Mouse (Mus musculus) MEL (cell line): Measurements from ENCODE around the gene Gstm6. TPM values are rescaled to one million over a fixed set of nuclear protein-coding genes. Genes with fewer than 3 reads are reported as not detected.
A peak's percentile ranks its signal among the peaks of the same experiment; 100 is the strongest.
"Not testable (repeated sequence)": the region's sequence is repeated elsewhere in the genome, so short reads cannot be mapped to it uniquely, and the experiment has no call there.

Experiments
- DNase-seq: peaks from one replicate; pipeline ENCODE4 v3.0.0; 2011; ENCODE audit warnings: low read depth, low spot score
- H3K27ac ChIP-seq: 2 replicates; pipeline ENCODE4 v1.5.1; 2012; ENCODE audit warnings: low read depth, mild to moderate bottlenecking, control low read depth, low read length, moderate library complexity; ENCODE audit not compliant: control insufficient read depth
- H3K27me3 ChIP-seq, 2 experiments: fragments of 150-350 bp in 1 of 2; sonication (generic) in 1 of 2; 2 replicates each; pipeline ENCODE4 v1.6.1; 2012; ENCODE audit warnings: low read length in 2 of 2, mild to moderate bottlenecking in 2 of 2, improper control_type of control experiment in 1 of 2, moderate library complexity in 1 of 2; ENCODE audit not compliant: insufficient read depth in 2 of 2, control insufficient read depth in 1 of 2
- H3K36me3 ChIP-seq, 2 experiments: 2 replicates each; pipeline ENCODE4 v1.6.1; 2012 to 2014; ENCODE audit warnings: low read length in 2 of 2, improper control_type of control experiment in 1 of 2, inconsistent platforms in 1 of 2, mild to moderate bottlenecking in 1 of 2; ENCODE audit not compliant: insufficient read depth in 2 of 2, control insufficient read depth in 1 of 2
- H3K4me1 ChIP-seq, 2 experiments: fragments of 150-350 bp in 1 of 2; sonication (generic) in 1 of 2; 2 replicates each; pipeline ENCODE4 v1.6.1; 2012; ENCODE audit warnings: low read length in 2 of 2, improper control_type of control experiment in 1 of 2, mild to moderate bottlenecking in 1 of 2; ENCODE audit not compliant: insufficient read depth in 2 of 2, control insufficient read depth in 1 of 2
- H3K4me3 ChIP-seq, 2 experiments: fragments of 150-350 bp in 1 of 2; sonication (generic) in 1 of 2; 2 replicates each; pipeline ENCODE4 v1.5.1; 2012; ENCODE audit warnings: low read depth in 2 of 2, low read length in 2 of 2, mild to moderate bottlenecking in 2 of 2, moderate library complexity in 2 of 2, control low read depth in 1 of 2, improper control_type of control experiment in 1 of 2; ENCODE audit not compliant: control insufficient read depth in 1 of 2, insufficient read depth in 1 of 2
- H3K79me2 ChIP-seq: 2 replicates; pipeline ENCODE4 v1.6.1; 2012; ENCODE audit warnings: mild to moderate bottlenecking, low read length, moderate library complexity; ENCODE audit not compliant: control insufficient read depth, poor library complexity, insufficient read depth
- H3K9ac ChIP-seq: 2 replicates; pipeline ENCODE4 v1.6.1; 2012; ENCODE audit warnings: low read depth, mild to moderate bottlenecking, control low read depth, low read length, moderate library complexity; ENCODE audit not compliant: control insufficient read depth, poor library complexity, severe bottlenecking
- H3K9me3 ChIP-seq: fragments of 150-350 bp; sonication (generic); replicated peaks from 2 replicates; pipeline ENCODE4 v1.6.1; 2012; ENCODE audit warnings: mild to moderate bottlenecking, low read length, improper control_type of control experiment, moderate library complexity; ENCODE audit not compliant: insufficient read depth
- BHLHE40 ChIP-seq: IDR thresholded peaks from 2 replicates; pipeline ENCODE4 v1.6.1; 2012; ENCODE audit warnings: low read depth, mild to moderate bottlenecking, inconsistent platforms, low read length, improper control_type of control experiment, borderline replicate concordance
- CHD1 ChIP-seq: IDR thresholded peaks from 2 replicates; pipeline ENCODE4 v1.6.1; 2012; ENCODE audit warnings: low read depth, mild to moderate bottlenecking, inconsistent platforms, low read length, improper control_type of control experiment
- CHD2 ChIP-seq: IDR thresholded peaks from 2 replicates; pipeline ENCODE4 v1.6.1; 2011; ENCODE audit warnings: low read length, improper control_type of control experiment
- CTCF ChIP-seq, 3 experiments: IDR thresholded peaks in 2 of 3; conservative IDR thresholded peaks in 1 of 3; 2 replicates each; pipeline ENCODE4 v1.5.1; 2011 to 2012; ENCODE audit warnings: low read length in 3 of 3, low read depth in 2 of 3, mild to moderate bottlenecking in 2 of 3, improper control_type of control experiment in 1 of 3, inconsistent platforms in 1 of 3, mixed read lengths in 1 of 3, moderate library complexity in 1 of 3; ENCODE audit not compliant: control insufficient read depth in 1 of 3, insufficient read depth in 1 of 3, poor library complexity in 1 of 3, severe bottlenecking in 1 of 3
- EP300 ChIP-seq, 2 experiments: IDR thresholded peaks; 2 replicates each; pipeline ENCODE4 v1.6.1; 2011; ENCODE audit warnings: improper control_type of control experiment in 2 of 2, low read length in 2 of 2, low read depth in 1 of 2, mild to moderate bottlenecking in 1 of 2
- ETS1 ChIP-seq: IDR thresholded peaks from 2 replicates; pipeline ENCODE4 v1.6.1; 2012; ENCODE audit warnings: low read depth, mild to moderate bottlenecking, inconsistent platforms, low read length, improper control_type of control experiment, moderate library complexity
- MAFK ChIP-seq: IDR thresholded peaks from 2 replicates; pipeline ENCODE4 v1.6.1; 2011; ENCODE audit warnings: low read depth, mild to moderate bottlenecking, low read length, improper control_type of control experiment, borderline replicate concordance
- MAX ChIP-seq: IDR thresholded peaks from 2 replicates; pipeline ENCODE4 v1.6.1; 2011; ENCODE audit warnings: low read length, improper control_type of control experiment
- MYC ChIP-seq: IDR thresholded peaks from 2 replicates; pipeline ENCODE4 v1.6.1; 2011; ENCODE audit warnings: low read depth, mild to moderate bottlenecking, low read length, improper control_type of control experiment, moderate library complexity
- NELFE ChIP-seq: IDR thresholded peaks from 2 replicates; pipeline ENCODE4 v1.6.1; 2011; ENCODE audit warnings: low read depth, low read length, improper control_type of control experiment
- POLR2AphosphoS2 ChIP-seq: IDR thresholded peaks from 2 replicates; pipeline ENCODE4 v1.6.1; 2011; ENCODE audit warnings: low read length, improper control_type of control experiment
- RCOR1 ChIP-seq: IDR thresholded peaks from 2 replicates; pipeline ENCODE4 v1.6.1; 2012; ENCODE audit warnings: low read depth, mild to moderate bottlenecking, inconsistent platforms, low read length, improper control_type of control experiment
- SIN3A ChIP-seq: IDR thresholded peaks from 2 replicates; pipeline ENCODE4 v1.6.1; 2012; ENCODE audit warnings: low read length, improper control_type of control experiment, inconsistent platforms
- TAL1 ChIP-seq: IDR thresholded peaks from 2 replicates; pipeline ENCODE4 v1.6.1; 2012; ENCODE audit warnings: mild to moderate bottlenecking, inconsistent platforms, low read length, moderate library complexity, mixed read lengths
- TBP ChIP-seq: IDR thresholded peaks from 2 replicates; pipeline ENCODE4 v1.8.0; 2011; ENCODE audit warnings: low read depth, low read length, improper control_type of control experiment
- USF1 ChIP-seq: IDR thresholded peaks from 2 replicates; pipeline ENCODE4 v1.6.1; 2014; ENCODE audit warnings: low read depth, mild to moderate bottlenecking, inconsistent platforms, low read length, improper control_type of control experiment, moderate library complexity
- ZKSCAN1 ChIP-seq: IDR thresholded peaks from 2 replicates; pipeline ENCODE4 v1.6.1; 2012; ENCODE audit warnings: low read depth, mild to moderate bottlenecking, inconsistent platforms, low read length, improper control_type of control experiment, moderate library complexity
- polyA plus RNA-seq, 2 experiments: library from polyadenylated mRNA; stranded (reverse) in 1 of 2; unstranded in 1 of 2; fragments of >175 nt in 1 of 2; fragments of >200 nt in 1 of 2; gene quantifications; 2 replicates each; pipeline versions ENCODE4 v1.2.1 to v1.2.4; 2012; ENCODE audit warnings: low replicate concordance in 2 of 2, low read depth in 1 of 2; ENCODE audit not compliant: insufficient read length in 2 of 2, insufficient read depth in 1 of 2, missing spikeins in 1 of 2
- total RNA-seq: library from RNA; depleted of rRNA; stranded (reverse); fragments of 300-350 nt; gene quantifications from 2 replicates; pipeline ENCODE4 v1.2.3, GENCODE M21; 2012; rRNA removed

Gstm6 gene
- total RNA-seq (not detected in 2 replicates), polyA plus RNA-seq (under 1 TPM in 1 of 2 experiments, not detected in 1; 0.13 TPM)

GRCm38 (mm10) chr3:107943239-107943990, at the start of gene Gstm6:
TSS of gene Gstm6 (minus strand) at chr3:107943749.
- no peak within 1 kb of the TSS for H3K27ac ChIP-seq
- no peak for DNase-seq
- H3K9ac ChIP-seq = no peak within 1 kb of the TSS
- H3K9me3 ChIP-seq = no peaks in the 10 kb centered on the region
- TF ChIP-seq CTCF (IDR thresholded peaks at IDR 0.05 in 2 of 3, conservative IDR thresholded peaks at IDR 0.05 in 1 of 3; ENCODE audit: control insufficient read depth in 1 of 3, insufficient read depth in 1 of 3, low read depth in 2 of 3, low read length in 3 of 3, poor library complexity in 1 of 3, severe bottlenecking in 1 of 3) (0 out of 6 replicates have a peak, but pooled peaks of 1 of the 3 experiments have one; percentile 3), USF1 (no peak)
- no peaks in the 10 kb centered on the region for H3K79me2 ChIP-seq
- H3K4me3 ChIP-seq = no peak within 1 kb of the TSS
- H3K4me1 ChIP-seq = no peaks in the 10 kb centered on the region
- H3K27me3 ChIP-seq = no peaks in the 10 kb centered on the region; a peak in 2 of 4 replicates
- no peaks in the 10 kb centered on the region for H3K36me3 ChIP-seq

GRCm38 (mm10) chr3:107986041-107986562, 42.6 kb upstream of the Gstm6 start, which contains the start of gene Gstm2:
TSS of gene Gstm2 (minus strand) at chr3:107986453.
- no peak for DNase-seq
- no peaks in the 10 kb centered on the region for H3K4me1 ChIP-seq
- peaks cover 7 to 13% of the 10 kb centered on the region in 2 experiments; a peak in 3 of 4 replicates for H3K27me3 ChIP-seq
- no peak for TF ChIP-seq EP300 (IDR thresholded peaks at IDR 0.05; ENCODE audit: low read depth in 1 of 2, low read length in 2 of 2)
- TF ChIP-seq MAX = no peak
- no peak for TF ChIP-seq BHLHE40
- no peak for TF ChIP-seq POLR2AphosphoS2
- no peak for TF ChIP-seq RCOR1
- no peak for TF ChIP-seq MYC
- TF ChIP-seq NELFE = no peak
- TF ChIP-seq SIN3A = no peak
- TF ChIP-seq ZKSCAN1 = no peak
- TF ChIP-seq TBP = no peak
- no peak for TF ChIP-seq ETS1
- TF ChIP-seq CHD2 = no peak
- no peak for TF ChIP-seq CHD1
- TF ChIP-seq TAL1 = no peak
- no peak for TF ChIP-seq MAFK
- no peaks in the 10 kb centered on the region for H3K9me3 ChIP-seq
- no peak within 1 kb of the TSS for H3K4me3 ChIP-seq
- H3K36me3 ChIP-seq = no peaks in the 10 kb centered on the region
- no peak within 1 kb of the TSS for H3K27ac ChIP-seq
- H3K9ac ChIP-seq = no peak within 1 kb of the TSS
- no peaks in the 10 kb centered on the region for H3K79me2 ChIP-seq

- not testable (repeated sequence) for H3K4me3 ChIP-seq, H3K27ac ChIP-seq, H3K79me2 ChIP-seq, H3K4me1 ChIP-seq, H3K36me3 ChIP-seq, H3K9ac ChIP-seq, H3K9me3 ChIP-seq, DNase-seq
- peaks cover 7 to 13% of the 10 kb centered on the region in 2 experiments; a peak in 3 of 4 replicates for H3K27me3 ChIP-seq
These were observed 41.6 kb upstream of the Gstm6 start for GRCm38 (mm10) chr3:107985141-107985540.
